Mouse (Mus musculus) bone marrow, adult 2 months (tissue): ENCODE results near the gene Mthfd2.

ENCODE experiments used
- CTCF ChIP-seq: fragments of 200-500 bp; IDR thresholded peaks from 2 replicates; pipeline ENCODE4 v1.5.1; 2011; ENCODE audit warnings: low read length, control low read depth; ENCODE audit not compliant: control insufficient read depth, insufficient read depth
- POLR2A ChIP-seq: fragments of 200-500 bp; IDR thresholded peaks from 2 replicates; pipeline ENCODE4 v1.6.1; 2011; ENCODE audit warnings: low read depth, mild to moderate bottlenecking, control low read depth, low read length, borderline replicate concordance; ENCODE audit not compliant: control insufficient read depth

GRCm38 (mm10) chr6:83323652-83324419 is 1.9 kb downstream of the Mthfd2 start:
- no peak for TF ChIP-seq CTCF
- no peak for TF ChIP-seq POLR2A
